Mouse (Mus musculus): ENCODE measurements around the gene Iqgap1.

Iqgap1 gene

DNA sequence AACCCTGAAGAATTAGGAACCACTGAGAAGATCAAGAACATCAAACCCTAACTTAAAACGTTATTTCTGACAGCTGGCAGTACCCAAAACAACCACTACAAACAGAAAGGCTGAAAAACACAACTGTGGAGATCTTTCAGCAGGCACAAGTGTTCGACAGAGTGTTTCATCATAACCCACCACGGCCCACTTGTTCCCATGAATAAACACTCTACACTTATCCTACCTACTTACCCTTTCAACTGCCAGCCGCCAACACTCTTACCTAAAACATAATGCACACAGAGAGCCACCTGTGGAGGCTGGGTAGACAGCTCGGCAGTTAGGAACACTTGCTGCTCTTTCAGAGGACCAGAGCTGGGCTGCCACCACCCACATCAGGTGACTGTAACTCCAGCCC, 26.5 kb downstream of the Iqgap1 start:
- peak; percentile 54 for DNase-seq

DNA sequence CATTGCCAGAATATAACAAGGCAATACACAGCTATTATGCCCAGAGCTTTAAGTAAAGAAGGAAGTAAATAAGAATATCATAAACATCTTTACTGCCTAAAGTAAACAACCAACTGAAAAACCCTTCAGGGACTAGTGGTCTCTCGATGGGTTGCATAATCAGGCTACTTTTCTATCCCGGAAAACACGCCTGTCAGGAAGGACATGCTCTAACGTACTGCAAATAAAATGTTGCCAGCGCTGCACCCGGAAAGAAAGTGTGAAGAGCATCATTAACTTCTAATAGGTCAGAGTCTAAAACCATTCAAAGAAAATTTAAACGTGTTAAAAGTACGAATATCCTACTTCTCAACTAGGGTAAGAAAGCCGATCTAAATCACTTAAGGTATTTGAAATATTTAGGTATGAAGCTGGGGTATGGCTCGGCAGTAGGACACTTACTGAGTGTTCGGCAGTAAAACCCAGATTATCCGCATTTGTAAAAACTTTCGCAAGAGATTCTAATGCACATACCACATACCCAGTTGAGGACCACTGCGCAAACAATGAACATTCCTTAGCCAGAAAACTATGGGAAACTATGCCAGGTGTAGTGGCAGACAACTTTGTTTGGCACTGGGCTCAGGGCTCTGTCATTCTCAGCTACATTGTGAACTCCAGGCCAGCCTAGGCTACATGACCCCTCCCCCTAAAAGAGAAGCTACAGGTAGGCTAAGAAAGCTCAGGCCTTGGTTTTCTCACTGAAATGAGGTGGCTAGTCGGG, 28.8 kb downstream of the Iqgap1 start:
- DNase-seq: no peak

DNA sequence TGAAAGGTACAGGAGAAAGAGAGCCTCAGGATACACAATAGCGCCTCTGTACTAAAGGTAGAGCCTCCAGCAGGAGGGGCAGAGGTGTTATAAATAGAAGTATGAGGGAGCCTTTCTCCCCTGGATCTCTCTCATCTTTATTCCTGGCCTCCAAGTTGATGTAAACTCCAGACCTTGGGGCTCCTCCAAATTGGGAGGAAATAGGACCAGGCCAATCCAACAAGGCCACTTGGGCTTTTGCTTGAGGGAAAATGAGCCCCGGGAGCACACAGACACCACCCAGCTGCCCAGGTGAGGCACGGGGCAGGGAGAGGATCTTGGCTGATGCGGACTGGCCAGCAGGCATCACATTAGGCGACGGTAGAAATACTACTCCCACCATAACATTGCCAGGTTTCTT, 29.5 kb downstream of the Iqgap1 start:
- DNase-seq: no peak

DNA sequence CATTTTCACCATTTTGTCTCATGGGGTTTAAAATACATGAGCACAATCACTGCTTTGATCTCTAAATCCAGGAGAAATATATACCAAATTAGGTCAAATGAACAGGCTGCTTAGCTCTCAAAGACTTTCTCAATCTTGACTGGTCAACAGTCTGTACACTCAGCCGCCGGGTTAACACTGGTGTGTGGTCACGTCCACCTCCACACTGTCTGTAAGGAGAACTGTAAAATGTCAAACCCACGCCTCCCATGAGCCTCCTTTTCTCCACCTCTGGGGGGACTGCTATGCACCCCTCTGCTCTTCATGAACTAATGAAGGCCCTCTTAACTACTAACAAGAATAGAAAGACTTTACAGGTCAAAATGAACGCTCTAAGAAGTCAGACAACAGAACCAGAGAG, 36.2 kb downstream of the Iqgap1 start:
- no peak for DNase-seq

DNA sequence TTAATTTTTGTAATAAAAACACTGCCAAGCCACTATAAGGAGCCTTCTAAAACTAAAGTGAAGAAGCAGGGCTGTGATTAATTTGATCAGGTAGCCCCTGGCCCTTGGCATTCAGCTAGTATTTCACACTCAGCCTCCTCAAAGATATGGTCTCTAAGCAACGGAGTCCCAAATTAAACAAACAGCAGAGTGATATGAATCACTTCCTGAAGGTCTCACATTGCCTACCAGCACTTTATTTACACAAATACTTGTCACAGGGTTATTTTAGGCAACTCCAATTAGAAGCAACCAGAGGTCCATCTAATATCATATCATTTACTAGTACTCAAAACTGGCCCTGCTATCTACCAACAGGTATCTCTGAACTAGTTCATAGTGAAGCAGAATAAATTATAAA, 36.7 kb downstream of the Iqgap1 start:
- no peak for DNase-seq

DNA sequence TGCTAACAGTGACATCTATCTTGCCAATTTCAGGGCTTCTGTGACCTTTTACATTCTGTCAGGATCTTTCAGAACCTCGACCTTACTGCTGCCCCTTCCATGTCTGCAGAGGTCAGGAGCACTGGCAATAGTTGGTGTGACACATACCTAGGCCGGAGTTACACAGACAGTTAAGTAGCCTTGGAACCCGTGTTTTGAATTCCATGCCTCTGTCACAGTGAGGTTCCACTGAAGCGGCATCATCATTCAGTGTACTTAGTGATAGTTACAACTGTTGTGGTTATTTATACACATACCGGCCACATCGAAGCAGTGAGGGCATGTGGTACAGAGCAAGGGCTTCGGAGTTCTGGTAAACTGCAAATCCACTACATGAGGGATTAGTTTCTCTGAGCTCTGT, 37.8 kb downstream of the Iqgap1 start:
- no peak for DNase-seq

DNA sequence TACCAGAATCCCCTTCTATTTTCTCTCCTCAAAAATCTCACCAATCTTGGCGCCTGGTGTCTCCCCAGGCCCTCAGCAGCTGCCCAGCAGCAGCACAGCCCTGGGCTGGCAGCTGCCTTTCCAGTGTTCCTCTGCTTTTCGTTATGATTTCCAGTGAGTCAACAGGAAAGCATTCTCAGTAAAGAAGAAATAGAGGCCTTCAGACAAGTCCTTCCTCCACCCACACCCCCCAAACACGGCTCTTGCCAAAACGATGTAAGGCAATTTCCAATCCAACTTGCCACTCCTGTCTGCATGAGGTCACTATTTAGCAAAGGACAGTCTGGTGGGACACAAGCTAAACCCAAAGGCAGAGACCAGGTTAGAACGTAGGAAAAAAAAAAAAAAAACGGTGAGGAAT, 39.0 kb downstream of the Iqgap1 start:
- no peak for DNase-seq

DNA sequence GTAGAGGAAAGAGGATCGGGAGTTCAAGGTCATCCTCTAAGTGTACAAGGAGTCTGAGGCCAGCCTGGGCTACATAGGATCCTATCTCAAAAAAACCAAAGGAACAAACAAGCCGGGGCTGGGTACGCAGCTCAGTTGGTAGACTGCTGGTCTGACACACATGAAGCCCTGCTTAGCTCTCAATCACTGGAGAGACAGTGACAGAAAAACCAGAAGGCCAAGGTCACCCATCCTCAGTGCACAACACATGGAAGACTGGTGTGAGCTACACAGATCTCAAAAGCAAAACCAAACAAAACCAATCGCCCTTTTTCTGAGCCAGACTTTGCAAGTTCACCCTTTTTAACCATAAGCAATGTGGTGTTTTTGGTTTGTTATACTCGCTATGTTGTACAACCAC, 41.9 kb downstream of the Iqgap1 start:
- DNase-seq: no peak

DNA sequence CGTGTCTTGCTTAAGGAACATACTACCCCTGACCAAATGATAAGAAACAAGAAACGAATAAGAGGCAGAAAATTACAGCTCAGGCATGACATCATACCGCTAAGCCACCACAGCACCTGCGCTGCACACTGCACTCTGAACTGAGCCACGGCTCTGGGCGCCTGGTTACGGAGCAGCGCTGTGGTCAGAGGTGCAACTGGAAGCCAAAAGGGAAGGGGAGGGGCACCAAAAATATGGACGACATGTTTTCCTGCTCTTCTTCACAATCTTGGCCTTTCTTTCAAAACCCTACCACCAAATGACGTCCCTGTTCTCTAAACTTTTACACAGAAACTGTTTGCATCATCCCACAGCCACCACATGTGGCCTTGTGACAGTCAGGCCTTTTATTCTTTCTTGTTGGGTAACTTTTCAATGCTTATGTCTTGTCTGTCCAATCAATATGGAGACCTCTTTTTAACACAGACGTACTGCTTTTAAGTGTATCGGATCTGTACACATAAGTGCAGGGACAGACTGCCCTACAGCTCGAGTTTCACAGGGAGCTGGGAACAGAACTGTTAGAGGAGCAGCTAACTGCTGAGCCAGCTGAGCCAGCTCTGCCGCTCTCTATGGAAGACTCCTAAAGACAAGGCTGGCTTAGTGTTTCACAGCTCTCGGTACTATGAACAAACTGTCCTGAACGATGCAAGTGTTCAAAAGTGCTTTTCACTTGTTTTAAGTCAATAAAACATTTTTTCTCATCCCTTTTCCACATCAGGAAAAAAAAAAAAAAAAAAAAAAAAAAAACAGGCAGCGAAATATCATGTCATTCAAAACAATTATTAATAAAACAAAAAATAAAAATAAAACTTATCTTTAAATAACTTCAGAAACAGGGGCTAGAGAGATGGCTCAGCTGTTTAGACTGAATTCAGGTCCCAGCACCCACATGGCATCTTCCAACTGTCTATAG, 43.3 kb downstream of the Iqgap1 start:
- peak; percentile 67 for DNase-seq

DNA sequence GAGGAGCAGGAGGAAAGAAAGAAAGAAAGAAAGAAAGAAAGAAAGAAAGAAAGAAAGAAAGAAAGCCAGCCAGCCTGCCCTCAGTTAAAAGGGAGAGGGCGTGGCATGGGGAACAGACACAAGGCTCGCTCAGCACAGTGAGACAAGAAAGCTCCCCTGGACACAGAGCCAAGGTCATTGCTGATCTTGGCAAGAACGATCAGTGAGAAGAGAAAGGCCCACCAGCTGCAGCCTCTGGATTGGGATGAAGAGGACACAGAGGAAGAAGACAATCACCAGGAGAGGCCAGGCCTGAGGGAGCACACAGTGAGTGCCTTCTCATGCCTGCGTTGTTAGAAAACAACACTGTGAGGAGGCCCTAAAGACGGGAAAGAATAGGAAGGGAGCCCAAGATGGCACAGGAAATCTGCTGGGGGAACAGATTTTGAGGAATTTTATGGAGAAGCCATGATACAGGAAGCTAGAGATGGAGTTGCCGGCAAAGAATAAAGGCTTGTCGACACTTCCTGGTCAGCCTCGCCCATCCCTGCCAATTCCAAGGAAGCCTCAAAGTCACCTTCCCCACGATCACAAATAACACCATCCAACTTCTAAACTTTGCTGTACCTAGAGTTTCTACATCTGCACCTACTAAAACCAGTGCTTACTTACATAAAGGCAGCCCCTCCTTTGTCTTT, 44.2 kb downstream of the Iqgap1 start:
- no peak for DNase-seq

DNA sequence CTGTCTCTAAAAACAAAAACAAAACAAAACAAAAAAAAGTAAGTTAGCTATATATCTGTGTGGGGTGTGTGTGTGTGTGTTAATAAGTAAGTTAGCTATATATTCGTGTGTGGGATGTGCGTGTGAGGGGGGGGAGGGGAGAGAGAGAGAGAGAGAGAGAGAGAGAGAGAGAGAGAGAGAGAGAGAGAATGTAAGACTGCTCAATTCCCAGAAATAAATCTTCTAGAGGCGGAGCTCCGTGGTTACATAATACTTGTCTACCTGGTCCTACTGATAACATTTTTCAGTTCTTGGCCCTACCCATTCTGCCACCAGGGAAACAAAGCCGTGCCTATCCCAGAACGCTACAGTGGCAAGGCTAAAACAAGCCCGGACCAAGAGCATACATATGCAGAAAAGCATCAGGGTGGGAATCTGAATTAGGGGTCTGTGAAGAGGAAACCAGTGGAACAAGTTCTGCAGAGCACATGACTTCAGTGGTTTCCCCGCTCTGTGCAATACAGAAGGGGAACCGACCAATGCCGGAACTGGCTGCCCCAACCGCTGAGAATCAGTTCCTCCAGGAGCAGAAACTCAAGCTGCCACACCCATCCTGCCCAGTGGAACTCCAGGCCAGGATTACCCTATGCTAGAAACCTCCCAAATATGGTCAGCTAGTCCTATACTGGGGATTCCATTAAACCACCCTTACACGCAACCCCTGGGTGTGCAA, 46.7 kb downstream of the Iqgap1 start:
- DNase-seq: peak; percentile 73

DNA sequence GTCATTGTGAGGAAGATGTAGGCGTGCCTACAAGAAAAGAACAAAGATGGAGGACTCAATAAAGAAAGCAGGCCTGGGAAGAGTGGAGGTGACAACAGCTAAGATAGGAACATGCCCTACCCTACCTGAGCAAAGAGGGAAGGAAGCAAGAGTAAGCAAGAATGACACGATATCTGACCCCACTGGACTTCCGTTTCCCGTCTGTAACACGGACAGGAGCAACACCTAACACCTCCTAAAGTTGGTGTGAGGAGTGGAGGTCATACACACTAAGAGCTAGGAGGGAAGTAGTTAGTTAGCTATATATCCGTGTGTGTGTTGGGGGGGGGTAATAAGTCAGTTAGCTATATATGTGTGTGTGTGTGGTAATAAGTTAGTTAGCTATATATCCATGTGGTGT, 47.4 kb downstream of the Iqgap1 start:
- no peak for DNase-seq

DNA sequence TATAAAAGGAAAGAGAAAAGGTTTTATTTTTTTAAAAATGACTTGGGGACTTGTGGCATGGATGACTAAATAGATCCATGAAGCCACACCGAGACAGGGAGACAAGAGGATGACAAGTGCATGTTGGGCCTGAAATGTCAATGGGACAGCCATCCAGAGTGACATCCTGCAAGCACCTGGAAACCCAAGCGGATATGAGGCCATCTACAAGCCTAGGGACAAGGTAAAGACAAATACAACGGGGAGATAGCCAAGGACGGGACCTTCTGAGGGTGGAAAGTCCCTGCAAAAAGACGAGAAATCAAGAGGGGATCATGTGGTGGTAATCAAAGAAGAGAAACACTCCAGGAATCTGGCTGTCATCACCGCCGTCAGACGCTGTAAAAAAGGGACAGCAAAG, 48.6 kb downstream of the Iqgap1 start:
- no peak for DNase-seq

DNA sequence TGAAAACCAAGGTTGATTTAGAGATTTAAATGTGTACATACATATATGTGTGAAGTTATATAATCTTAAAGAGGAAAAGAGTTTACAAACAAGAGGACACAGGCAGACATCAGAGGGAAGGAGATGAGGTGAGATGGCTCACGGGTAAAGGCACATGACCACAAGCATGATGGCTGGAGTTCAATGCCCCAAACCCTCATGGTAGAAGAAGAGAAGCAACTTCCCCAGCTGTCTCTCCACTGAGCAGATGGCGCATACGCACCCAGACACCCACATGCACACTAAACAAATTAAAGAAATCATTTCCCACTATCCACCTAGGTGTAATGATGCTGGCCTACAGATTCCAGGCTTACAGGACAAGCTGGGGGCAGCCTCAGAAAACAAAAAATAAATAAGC, 49.7 kb downstream of the Iqgap1 start:
- no peak for DNase-seq

DNA sequence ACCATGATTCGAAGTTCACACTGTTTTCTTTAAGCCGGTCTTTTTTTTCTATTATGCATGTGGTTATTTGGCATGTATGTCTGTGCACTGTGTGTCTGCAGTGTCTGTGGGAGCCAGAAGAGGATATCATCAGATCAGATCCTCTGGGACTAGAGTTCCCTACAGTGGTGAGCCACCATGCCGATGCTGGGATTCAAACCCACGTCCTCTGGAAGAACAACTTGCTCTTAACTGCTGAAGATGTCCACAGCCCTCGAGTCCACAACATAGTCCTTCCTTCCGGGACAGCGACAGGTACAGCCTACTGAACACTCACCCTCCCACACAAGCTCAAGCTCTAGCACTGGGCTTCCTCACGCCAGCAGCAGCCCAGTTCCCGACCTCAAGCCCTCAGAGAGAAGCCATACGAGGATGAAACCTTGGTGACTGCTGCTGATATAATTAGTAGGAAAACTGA, 50.3 kb downstream of the Iqgap1 start:
- DNase-seq: no peak

DNA sequence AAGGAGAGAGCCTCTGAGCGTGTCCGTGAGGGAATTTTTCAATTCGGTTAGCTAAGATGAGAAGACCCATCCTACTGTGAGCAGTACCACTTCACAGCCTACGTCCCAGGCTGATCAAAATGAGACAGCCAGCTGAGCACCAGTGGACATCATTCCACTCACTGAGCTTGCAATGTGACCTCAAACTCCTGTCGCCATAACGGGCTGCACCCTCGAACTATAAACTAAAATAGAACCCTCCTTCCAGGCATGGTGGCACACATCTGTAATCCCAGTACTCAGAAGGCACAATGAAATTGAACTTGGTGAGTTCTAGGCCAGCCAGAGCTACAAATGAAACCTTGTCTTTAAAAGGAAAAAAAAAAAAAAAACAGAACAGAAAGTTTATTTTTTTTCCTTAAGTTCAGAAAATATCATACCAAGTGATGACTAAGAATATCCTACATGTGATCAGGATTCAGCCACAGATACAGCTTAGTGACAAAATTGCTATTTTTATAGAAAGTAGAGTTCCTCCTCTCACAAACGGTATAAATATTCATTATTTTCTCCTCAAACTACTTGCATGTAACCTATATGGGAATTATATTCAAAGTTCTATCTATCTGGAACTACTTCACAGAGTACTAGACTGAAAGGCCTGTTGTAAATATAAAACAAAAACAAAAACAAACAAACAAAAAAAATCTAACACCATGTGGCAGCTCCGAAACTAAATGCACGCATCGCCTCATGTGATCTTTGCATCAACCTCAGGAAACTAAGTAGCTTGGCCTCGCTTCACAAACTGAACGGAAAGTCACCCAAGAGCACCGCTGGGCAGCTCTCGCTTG, 50.9 kb downstream of the Iqgap1 start:
- DNase-seq: no peak

DNA sequence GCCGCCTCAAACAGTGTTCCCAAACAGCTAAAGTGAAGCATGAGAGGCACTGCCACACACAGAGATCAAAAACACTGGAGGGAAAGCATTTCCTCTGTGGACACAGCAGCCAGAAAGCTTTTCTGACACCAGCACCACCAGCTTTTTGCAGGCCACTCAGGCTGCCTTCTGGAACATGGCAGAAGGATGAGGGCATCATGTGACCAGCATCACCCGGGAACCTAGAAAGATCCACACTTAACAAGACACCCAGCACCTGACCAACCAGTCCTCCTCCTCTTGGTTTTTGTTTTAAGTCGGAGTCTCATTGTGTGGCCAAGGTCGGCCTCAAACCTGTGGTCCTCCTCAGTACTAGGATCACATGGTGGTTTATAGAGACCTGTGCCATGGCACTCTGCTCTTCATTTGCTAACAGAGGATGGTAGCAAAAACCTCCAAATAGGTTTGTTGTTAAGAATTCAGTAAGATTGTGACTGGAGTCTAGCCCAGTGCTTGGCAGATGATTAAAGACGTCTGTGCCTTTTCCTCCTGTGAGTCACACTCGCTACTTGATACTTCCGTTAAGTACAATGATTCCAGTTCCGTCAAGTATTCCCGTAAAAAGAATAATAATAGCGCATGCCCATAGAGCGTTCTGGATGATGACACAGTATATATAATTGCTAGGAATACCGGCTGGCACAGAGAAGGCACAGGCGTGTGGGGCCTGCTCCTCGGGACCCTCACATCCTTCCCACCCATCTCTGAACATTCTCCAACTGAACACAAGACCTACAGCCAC, 51.8 kb downstream of the Iqgap1 start:
- DNase-seq: no peak

DNA sequence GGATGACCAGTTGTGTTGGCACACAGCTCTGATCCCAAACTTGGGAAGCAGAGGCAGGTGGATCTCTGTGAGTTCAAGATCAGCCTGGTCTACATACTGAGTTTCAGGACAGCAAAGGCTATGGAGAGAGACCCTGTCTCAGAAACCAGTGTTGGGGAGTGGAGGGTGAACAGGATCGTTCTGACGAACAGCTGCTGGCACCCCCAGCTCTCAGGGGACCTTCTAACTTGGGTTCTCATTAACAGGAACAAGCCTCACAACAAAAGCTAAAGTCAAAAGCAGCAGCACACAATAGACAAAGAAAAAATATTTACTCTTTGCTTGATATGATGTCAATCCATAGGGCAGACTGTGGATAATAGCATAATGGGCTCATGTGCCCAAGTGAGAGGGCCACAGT, 55.3 kb downstream of the Iqgap1 start:
- no peak for DNase-seq

DNA sequence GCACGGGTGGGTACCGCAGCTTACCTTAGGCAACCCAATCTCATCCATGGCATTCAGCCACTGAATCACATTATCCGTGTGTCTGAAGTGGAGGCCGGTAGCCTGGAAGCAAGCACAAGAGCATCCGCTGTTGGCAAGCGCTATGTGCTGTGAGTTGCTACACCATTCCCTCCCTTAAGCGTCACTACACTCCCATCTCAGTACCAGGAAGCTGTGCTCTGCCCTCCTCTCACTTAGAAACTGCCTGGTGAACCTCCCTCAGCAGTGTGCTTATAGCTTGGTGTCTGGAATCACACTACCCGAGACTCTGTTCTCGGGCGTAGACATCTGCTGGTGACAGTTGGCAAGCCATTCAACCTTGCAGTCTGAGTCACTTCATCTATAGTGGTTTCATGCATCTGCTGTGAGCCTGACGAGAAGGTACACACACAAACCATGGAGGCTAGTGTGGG, 58.9 kb downstream of the Iqgap1 start:
- DNase-seq: no peak

DNA sequence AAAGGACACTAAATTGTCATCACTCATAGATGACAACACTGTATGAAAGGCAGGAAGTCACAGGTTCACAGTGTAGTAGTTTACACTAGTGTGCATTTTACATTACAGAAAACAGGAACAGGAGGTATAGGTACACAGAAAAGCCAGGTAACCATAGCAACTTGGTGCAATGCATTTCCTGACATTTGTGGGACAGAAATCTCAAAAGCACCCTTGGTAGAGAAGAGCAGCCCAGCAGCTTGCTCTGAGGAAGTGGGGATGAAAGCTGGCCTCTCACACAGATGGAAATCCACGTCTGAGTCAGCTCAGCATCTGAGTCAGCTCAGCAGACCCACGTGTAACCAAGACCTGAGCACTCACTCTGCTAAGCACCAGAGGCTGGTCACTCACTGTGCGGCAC, 59.7 kb downstream of the Iqgap1 start:
- no peak for DNase-seq

DNA sequence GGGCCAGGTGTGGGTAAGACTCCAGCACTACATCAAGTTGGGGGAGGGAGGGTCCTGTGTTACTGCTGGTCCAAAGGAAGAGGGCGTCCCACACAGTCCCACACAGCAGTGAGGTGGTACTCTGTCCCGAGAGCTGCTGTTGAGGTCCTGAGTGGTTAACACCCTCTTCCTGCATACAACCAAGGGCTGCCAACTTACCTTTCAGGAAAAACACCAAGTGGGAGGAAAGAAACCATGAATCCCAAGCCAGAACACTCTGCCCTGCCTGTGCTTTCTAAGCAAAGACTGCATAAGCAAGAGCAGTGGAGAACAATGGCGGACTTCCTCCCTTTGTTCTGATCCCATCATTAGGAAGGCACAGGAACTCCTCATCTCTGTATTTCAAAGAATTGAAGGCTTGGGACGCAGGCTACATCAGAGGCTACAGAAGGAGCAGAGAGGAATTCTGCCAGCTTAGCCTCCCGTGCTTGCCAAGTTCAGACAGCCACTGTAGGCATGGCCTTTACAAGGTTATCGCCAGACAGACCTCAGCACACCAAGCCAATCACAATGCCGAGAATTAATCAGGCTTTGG, 61.8 kb downstream of the Iqgap1 start:
- DNase-seq: no peak
